Mouse (Mus musculus): ENCODE measurements around the gene Nle1.
"Not testable (repeated sequence)": the region's sequence is repeated elsewhere in the genome, so short reads cannot be mapped to it uniquely, and the experiment has no call there.

DNA sequence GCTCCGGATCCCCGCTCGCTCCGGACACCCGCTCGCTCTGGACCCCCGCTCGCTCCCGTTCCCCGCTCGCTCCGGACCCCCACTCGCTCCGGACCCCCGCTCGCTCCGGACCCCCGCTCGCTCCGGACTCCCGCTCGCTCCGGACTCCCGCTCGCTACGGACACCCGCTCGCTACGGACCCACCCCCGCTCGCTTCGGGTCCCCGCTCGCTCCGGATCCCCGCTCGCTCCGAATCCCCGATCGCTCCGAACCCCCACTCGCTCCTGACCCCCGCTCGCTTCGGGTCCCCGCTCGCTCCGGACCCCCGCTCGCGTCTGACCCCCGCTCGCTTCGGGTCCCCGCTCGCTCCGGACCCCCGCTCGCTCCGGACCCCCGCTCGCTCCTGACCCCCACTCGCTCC lies 22.9 kb upstream of the Nle1 start:
- TF ChIP-seq POLR2A (IDR thresholded peaks at IDR 0.05; ENCODE audit: insufficient read length, low read depth); POLR2AphosphoS2 (IDR thresholded peaks at IDR 0.05; ENCODE audit: insufficient read length, low read depth); TCF12 (IDR thresholded peaks at IDR 0.05; ENCODE audit: insufficient read depth, poor library complexity, severe bottlenecking); TCF3 (IDR thresholded peaks at IDR 0.05; ENCODE audit: insufficient read length, low read depth); MYOD1 (IDR thresholded peaks at IDR 0.05; ENCODE audit: control insufficient read depth in 1 of 3, insufficient read length in 2 of 3, low read depth in 2 of 3); E2F4 (IDR thresholded peaks at IDR 0.05; ENCODE audit: insufficient read depth); CEBPB (IDR thresholded peaks at IDR 0.05; ENCODE audit: insufficient read depth, poor library complexity, severe bottlenecking); MAX (IDR thresholded peaks at IDR 0.05; ENCODE audit: low read depth); MYOG (IDR thresholded peaks at IDR 0.05; ENCODE audit: control insufficient read depth in 1 of 3, insufficient read depth in 1 of 3, insufficient read length in 2 of 3, low read depth in 2 of 3); USF1 (IDR thresholded peaks at IDR 0.05; ENCODE audit: low read depth): not testable (repeated sequence)
